Mouse (Mus musculus) adrenal gland (tissue): ENCODE results near the gene Cdyl2.

ENCODE experiments used
- intact Hi-C: fragments of 180-260 bp; cut with DNase I; formaldehyde crosslinking; loops from one replicate; pipeline ENCODE4 v1.15.1; 2025

The Cdyl2 gene

DNA sequence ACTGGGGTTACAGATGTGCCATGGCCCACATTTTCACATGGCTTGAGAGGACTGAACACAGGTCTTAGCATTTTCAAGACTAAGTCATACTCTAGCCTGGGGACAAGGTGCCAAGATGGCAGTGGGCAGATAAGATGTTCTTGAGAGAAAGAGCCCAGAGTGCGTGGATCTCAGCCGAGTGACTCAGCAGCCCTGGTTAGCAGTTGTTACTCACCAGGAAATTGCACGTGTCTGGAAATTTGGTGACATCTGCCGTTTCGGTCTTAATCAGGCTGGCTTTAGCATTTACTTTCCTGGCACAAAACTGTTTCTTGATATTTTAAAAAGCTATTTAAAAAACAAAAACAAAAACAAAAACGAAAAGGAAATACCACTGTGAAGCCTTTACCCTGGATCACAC lies 180.5 kb downstream of the Cdyl2 start:
- intact Hi-C loops: no loop called here

DNA sequence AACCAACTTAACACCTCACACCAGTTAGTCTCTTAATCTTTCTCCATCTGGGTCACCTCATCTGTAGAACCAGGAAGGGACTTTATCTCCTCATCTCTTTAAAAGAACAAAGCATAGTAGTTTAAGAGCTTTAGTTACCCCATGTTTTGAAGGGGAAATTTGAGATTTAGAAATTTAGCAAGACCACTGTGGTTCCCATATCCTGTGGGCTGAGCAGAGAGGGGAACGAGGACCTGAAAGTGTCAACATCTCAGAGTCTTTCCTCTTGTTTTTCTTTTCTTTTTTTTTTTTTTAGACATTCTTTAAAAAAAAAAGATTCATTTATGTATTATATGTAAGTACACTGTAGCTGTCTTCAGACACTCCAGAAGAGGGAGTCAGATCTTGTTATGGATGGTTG lies 189.4 kb downstream of the Cdyl2 start:
- intact Hi-C loops: no loop called here

DNA sequence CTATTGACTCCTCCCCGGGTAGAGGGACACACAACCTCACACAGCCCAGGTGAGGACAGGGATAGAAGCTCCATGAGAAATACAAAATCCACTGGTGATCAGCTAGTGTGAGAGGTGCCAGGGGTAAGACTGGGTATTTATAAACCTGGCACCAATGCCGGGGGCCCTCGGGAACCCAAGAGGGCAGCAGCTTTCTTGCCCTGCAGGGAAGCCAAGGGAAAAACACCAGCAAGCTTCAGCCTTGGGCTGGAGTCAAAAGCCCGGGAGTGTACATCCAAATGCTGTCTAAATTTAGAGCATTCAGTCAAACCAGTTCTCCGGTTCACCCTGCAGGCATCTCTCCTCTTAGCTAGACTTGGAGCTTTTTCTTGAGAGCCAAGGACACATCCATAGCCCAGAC lies 189.9 kb downstream of the Cdyl2 start:
- intact Hi-C loops: no loop called here

DNA sequence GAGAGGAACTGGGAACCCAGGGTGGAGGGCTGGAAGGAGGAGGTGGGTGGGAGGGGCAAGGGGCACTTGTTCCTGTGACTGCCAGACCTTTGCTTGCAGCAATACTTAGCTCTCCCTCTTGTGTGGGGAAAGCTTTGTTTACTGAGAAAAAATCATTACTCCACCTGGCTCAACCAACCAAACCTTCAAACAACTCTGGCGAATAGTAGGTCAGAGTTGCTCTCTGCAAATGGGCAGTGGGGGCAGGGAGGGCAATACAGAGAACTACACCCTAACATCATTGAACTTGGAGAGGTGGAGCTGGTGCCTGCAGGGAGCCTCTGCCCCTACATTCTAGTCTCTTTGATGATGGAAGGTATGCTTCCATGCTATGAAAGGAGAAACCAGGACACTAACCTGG lies 192.7 kb downstream of the Cdyl2 start:
- intact Hi-C loops: no loop called here

DNA sequence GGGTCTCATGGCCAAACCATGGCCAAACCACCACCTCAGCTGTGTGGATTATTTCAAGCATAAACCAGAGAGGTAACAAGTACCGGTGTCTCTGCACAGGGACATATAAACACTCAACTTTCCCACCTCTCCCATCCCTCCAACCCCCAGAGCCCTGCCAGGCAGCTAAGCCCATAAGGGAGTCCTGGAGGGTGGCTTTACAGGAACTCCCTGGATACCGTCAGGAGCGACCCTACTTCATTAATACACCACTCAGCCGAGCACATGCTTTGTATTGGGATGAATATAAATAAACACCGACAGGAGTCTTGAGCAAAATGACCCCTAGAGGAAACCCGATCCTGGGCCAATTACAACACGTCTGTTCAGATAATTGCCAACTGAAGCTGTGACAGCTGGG lies 194.0 kb downstream of the Cdyl2 start:
- intact Hi-C loops: no loop called here

DNA sequence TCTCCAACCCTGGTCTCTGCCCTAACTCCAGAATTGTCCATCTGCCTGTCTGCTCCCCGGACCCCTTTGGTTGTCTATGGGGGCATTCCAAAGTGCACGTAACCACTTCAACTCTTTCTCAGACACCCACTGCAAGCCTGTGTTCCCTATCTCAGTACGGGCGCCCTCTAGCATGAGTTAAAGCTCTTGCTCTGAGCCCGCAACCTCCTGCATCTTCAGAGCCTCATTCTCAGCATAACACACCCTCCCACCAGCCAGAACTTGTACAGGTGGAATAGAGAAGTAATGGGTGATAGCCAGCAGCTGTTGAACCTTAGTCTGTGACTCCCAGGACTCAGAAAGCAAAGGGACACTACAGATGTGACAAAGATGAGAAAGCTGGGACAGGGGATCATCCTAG lies 196.0 kb downstream of the Cdyl2 start:
- intact Hi-C loops: no loop called here

DNA sequence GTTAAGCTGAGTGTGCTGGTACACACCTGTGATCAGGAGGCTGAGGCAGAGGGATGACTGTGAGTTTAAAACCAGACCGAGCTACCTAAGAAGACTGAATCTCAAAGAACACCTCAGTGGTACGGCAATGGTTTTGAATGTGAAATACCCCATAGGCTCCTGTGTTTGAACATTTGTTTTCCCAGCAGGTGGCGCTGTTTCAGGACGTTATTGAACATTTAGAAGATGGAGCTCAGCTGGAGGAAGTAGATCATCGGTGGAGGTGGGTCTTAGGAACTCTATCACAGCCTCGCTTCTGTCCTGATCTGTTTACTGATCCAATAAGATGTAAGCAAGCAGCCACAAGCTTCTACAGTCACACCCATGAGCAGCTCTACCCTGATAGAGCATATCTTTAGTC lies 199.7 kb downstream of the Cdyl2 start:
- intact Hi-C loops: no loop called here

DNA sequence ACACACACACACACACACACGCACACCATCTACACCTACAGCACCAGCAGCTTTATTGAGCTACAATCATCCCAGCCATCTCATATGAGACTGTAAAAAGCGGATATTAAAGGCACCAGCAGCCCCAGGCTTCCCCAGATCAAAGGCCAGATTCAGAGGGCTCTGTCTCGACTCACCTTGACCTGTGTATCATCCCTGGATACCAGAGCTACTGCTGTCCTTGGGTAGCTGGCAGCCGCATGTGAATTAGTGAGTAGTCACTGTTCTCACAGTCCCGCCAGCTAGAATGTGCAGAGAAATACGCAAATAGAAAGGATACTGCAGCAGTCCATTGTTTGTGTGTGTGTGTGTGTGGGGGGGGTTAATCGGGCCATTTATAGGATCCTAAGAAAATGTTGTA lies 204.1 kb downstream of the Cdyl2 start:
- intact Hi-C loops: no loop called here

DNA sequence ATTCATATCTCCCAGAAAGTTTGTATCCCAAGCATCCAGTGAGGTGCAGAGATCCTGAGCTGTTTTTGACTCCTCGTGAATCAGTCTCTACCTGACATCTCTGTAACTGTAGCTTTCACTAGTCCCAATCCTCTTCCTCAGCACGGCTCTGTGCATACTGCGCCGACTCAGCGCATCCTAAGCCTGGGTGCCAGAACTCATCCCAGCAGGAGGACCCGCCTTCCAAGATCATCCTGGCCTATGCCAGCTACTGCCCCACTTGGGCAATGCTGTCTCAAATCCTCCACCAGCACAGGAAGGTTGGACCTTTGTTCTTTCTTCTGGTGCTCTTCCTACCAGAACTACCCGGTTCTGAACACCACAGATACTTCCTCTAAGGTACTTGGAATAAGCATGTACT lies 207.9 kb downstream of the Cdyl2 start:
- intact Hi-C loops: no loop called here
